Mouse (Mus musculus) liver, adult 2 months (tissue): Measurements from ENCODE around the gene Gja4.

Source experiments
- CTCF ChIP-seq: fragments of 200-500 bp; IDR thresholded peaks from 2 replicates; pipeline ENCODE4 v1.5.1; 2011; ENCODE audit warnings: low read depth, low read length, control low read depth
- POLR2A ChIP-seq: fragments of 200-500 bp; IDR thresholded peaks from 2 replicates; pipeline ENCODE4 v1.6.1; 2011; ENCODE audit warnings: low read length, control low read depth; ENCODE audit not compliant: insufficient read depth; ENCODE audit errors: extremely low read depth

GRCm38 (mm10) chr4:127263438-127264182, 50.2 kb downstream of the Gja4 start:
- TF ChIP-seq CTCF (no peak), POLR2A (no peak)
